Mouse (Mus musculus): ENCODE data around the gene Fgd2.

Fgd2 gene

GRCm38 (mm10) chr17:29397480-29398433 is 37.0 kb downstream of the Fgd2 start:
- no peak for DNase-seq (ENCODE audit: low spot score in 2 of 2)

- no peak for DNase-seq (ENCODE audit: low spot score in 2 of 2)
Observed at GRCm38 (mm10) chr17:29398434-29399026, 37.8 kb downstream of the Fgd2 start.

GRCm38 (mm10) chr17:29399241-29399910 is 38.7 kb downstream of the Fgd2 start:
- DNase-seq (ENCODE audit: low spot score in 2 of 2), result no peak

- DNase-seq (ENCODE audit: low spot score in 2 of 2), result no peak
Observed at GRCm38 (mm10) chr17:29400044-29400443, 39.3 kb downstream of the Fgd2 start.

GRCm38 (mm10) chr17:29401741-29402268 is 41.1 kb downstream of the Fgd2 start:
- DNase-seq (ENCODE audit: low spot score in 2 of 2), result no peak

GRCm38 (mm10) chr17:29403179-29403578 is 42.5 kb downstream of the Fgd2 start:
- DNase-seq (ENCODE audit: low spot score in 2 of 2), result no peak

- no peak for DNase-seq (ENCODE audit: low spot score in 2 of 2)
Observed at GRCm38 (mm10) chr17:29405501-29405900, 44.8 kb downstream of the Fgd2 start.

- no peak for DNase-seq (ENCODE audit: low spot score in 2 of 2)
Observed at GRCm38 (mm10) chr17:29406077-29406476, 45.4 kb downstream of the Fgd2 start.

GRCm38 (mm10) chr17:29407405-29407804 is 46.7 kb downstream of the Fgd2 start:
- no peak for DNase-seq (ENCODE audit: low spot score in 2 of 2)

GRCm38 (mm10) chr17:29408364-29408763 is 47.6 kb downstream of the Fgd2 start:
- DNase-seq (ENCODE audit: low spot score in 2 of 2), result no peak

- no peak for DNase-seq (ENCODE audit: low spot score in 2 of 2)
Observed at GRCm38 (mm10) chr17:29409800-29410343, 49.2 kb downstream of the Fgd2 start.

- peak in 1 of 2 experiments; percentile 20 for DNase-seq (ENCODE audit: low spot score in 2 of 2)
Observed at GRCm38 (mm10) chr17:29411821-29412425, 51.2 kb downstream of the Fgd2 start.

- DNase-seq (ENCODE audit: low spot score in 2 of 2), result no peak
Observed at GRCm38 (mm10) chr17:29414566-29414965, 53.9 kb downstream of the Fgd2 start.

- no peak for DNase-seq (ENCODE audit: low spot score in 2 of 2)
Observed at GRCm38 (mm10) chr17:29415761-29416662, 55.3 kb downstream of the Fgd2 start.

- DNase-seq (ENCODE audit: low spot score in 2 of 2), result no peak
Observed at GRCm38 (mm10) chr17:29416757-29417156, 56.0 kb downstream of the Fgd2 start.

GRCm38 (mm10) chr17:29418758-29419380 is 58.2 kb downstream of the Fgd2 start:
- DNase-seq (ENCODE audit: low spot score in 2 of 2), result no peak

- no peak for DNase-seq (ENCODE audit: low spot score in 2 of 2)
Observed at GRCm38 (mm10) chr17:29419976-29420739, 59.4 kb downstream of the Fgd2 start.

GRCm38 (mm10) chr17:29421319-29421718 is 60.6 kb downstream of the Fgd2 start:
- no peak for DNase-seq (ENCODE audit: low spot score in 2 of 2)

- DNase-seq (ENCODE audit: low spot score in 2 of 2), result no peak
Observed at GRCm38 (mm10) chr17:29422337-29422736, 61.6 kb downstream of the Fgd2 start.
